Mouse (Mus musculus) G1E (cell line): ENCODE results near the gene Tppp2.

ENCODE experiments used
- CTCF ChIP-seq: IDR thresholded peaks from 2 replicates; pipeline ENCODE4 v1.5.1; 2012; ENCODE audit warnings: low read depth, low read length, inconsistent platforms, mixed read lengths
- GATA1 ChIP-seq: IDR thresholded peaks from 2 replicates; pipeline ENCODE4 v1.6.1; 2012; ENCODE audit warnings: borderline replicate concordance, low read length, inconsistent platforms, mixed read lengths
- TAL1 ChIP-seq: conservative IDR thresholded peaks from 2 replicates; pipeline ENCODE4 v1.6.1; 2012; ENCODE audit warnings: low read depth, low read length, inconsistent platforms, mixed read lengths

GRCm38 (mm10) chr14:51929309-51929943 lies 11.2 kb downstream of the Tppp2 start:
- TF ChIP-seq CTCF (no peak), TAL1 (no peak), GATA1 (no peak)
